Mouse (Mus musculus) stomach, postnatal 0 days (tissue): ENCODE results near the gene Foxc2.
A peak's percentile ranks its signal among the peaks of the same experiment; 100 is the strongest.

ENCODE experiments used
- CTCF ChIP-seq: IDR thresholded peaks from 2 replicates; pipeline ENCODE4 v1.5.1; 2016; ENCODE audit warnings: antibody characterized with exemption, low read depth, mild to moderate bottlenecking, moderate library complexity
- EP300 ChIP-seq: optimal IDR thresholded peaks from 2 replicates; pipeline ENCODE3; 2016; ENCODE audit warnings: antibody characterized with exemption

DNA sequence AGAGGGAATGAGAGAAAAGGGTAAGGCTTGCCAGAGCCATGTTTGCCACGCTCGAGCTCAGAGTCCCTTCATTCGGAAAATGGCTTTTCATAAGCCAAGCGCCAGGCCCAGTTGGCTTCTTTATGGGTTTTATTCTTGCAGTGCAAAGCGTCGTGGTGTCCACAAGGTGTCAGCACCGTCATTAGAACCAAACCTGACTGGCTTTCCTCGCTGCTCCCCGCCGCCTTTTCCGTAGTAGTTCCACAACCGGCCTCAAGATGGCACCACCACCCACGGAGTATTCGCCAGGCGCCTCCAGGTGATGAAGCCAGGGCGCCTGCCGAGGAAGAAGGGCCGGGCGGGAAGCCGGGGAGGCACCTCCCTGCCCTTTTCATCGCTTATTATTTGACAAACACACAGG is 2.7 kb upstream of the Foxc2 start:
- TF ChIP-seq EP300 (no peak), CTCF (peak; percentile 100)
